Mouse (Mus musculus) ES-Bruce4 (cell line): ENCODE results near the gene Tmbim6. TPM values are rescaled to one million over a fixed set of nuclear protein-coding genes. Genes with fewer than 3 reads are reported as not detected.

Source experiments
- H3K27ac ChIP-seq: 2 replicates; pipeline ENCODE4 v1.5.1; 2012; ENCODE audit warnings: low read length, inconsistent platforms; ENCODE audit not compliant: insufficient read depth
- H3K27me3 ChIP-seq: 2 replicates; pipeline ENCODE4 v1.6.1; 2012; ENCODE audit warnings: mild to moderate bottlenecking, low read length, inconsistent platforms; ENCODE audit not compliant: control insufficient read depth, poor library complexity, insufficient read depth, severe bottlenecking
- H3K36me3 ChIP-seq: 2 replicates; pipeline ENCODE4 v1.6.1; 2012; ENCODE audit warnings: inconsistent platforms, mild to moderate bottlenecking, low read length, moderate library complexity; ENCODE audit not compliant: control insufficient read depth, poor library complexity, insufficient read depth, severe bottlenecking
- H3K4me1 ChIP-seq: one replicate; pipeline ENCODE4 v1.8.1; 2011; ENCODE audit warnings: low read length; ENCODE audit not compliant: control insufficient read depth, insufficient read depth
- H3K4me3 ChIP-seq: 2 replicates; pipeline ENCODE4 v1.5.1; 2011; ENCODE audit warnings: low read depth, mild to moderate bottlenecking, low read length
- H3K9ac ChIP-seq: 2 replicates; pipeline ENCODE4 v1.6.1; 2012; ENCODE audit warnings: low read depth, mild to moderate bottlenecking, inconsistent platforms; ENCODE audit not compliant: poor library complexity, severe bottlenecking
- H3K9me3 ChIP-seq: replicated peaks from 2 replicates; pipeline ENCODE4 v1.6.1; 2012; ENCODE audit warnings: mild to moderate bottlenecking, low read length, inconsistent platforms; ENCODE audit not compliant: control insufficient read depth, poor library complexity, insufficient read depth, severe bottlenecking
- CTCF ChIP-seq: IDR thresholded peaks from one replicate; pipeline ENCODE4 v1.8.1; 2011; ENCODE audit warnings: low read depth, low read length
- EP300 ChIP-seq: IDR thresholded peaks from 2 replicates; pipeline ENCODE4 v1.6.1; 2011; ENCODE audit warnings: low read depth, low read length; ENCODE audit not compliant: insufficient read depth
- POLR2A ChIP-seq: IDR thresholded peaks from one replicate; pipeline ENCODE4 v1.8.1; 2011; ENCODE audit warnings: low read length; ENCODE audit not compliant: insufficient read depth
- polyA plus RNA-seq: library from polyadenylated mRNA; stranded (reverse); fragments of >200 nt; gene quantifications from 2 replicates; pipeline ENCODE4 v1.2.4, GENCODE M21; 2011; ENCODE audit warnings: low read depth; ENCODE audit not compliant: missing spikeins, insufficient read depth, insufficient read length

Gene Tmbim6
- polyA plus RNA-seq, 1 experiment, result 429 TPM

GRCm38 (mm10) chr15:99352306-99352705, 40.4 kb upstream of the Tmbim6 start:
- H3K9ac ChIP-seq, result no peak overlapping the region
- H3K4me1 ChIP-seq, result no peaks in the 10 kb centered on the region
- no peaks in the 10 kb centered on the region for H3K36me3 ChIP-seq
- H3K27ac ChIP-seq, result no peak overlapping the region
- no peaks in the 10 kb centered on the region for H3K9me3 ChIP-seq
- H3K27me3 ChIP-seq, result no peaks in the 10 kb centered on the region
- TF ChIP-seq CTCF, result no peak
- no peak for TF ChIP-seq POLR2A
- TF ChIP-seq EP300, result no peak
- H3K4me3 ChIP-seq, result no peak overlapping the region

GRCm38 (mm10) chr15:99355660-99356059, 37.0 kb upstream of the Tmbim6 start:
- Histone ChIP-seq H3K9ac (no peak overlapping the region), H3K4me3 (no peak overlapping the region), H3K9me3 (no peaks in the 10 kb centered on the region), H3K36me3 (no peaks in the 10 kb centered on the region), H3K27ac (no peak overlapping the region), H3K27me3 (no peaks in the 10 kb centered on the region), H3K4me1 (no peaks in the 10 kb centered on the region)
- TF ChIP-seq POLR2A (no peak), CTCF (no peak), EP300 (no peak)

GRCm38 (mm10) chr15:99356462-99356861, 36.2 kb upstream of the Tmbim6 start:
- H3K9me3 ChIP-seq, result no peaks in the 10 kb centered on the region
- H3K27me3 ChIP-seq, result no peaks in the 10 kb centered on the region
- H3K4me1 ChIP-seq, result no peaks in the 10 kb centered on the region
- TF ChIP-seq POLR2A (no peak), EP300 (no peak), CTCF (no peak)
- H3K36me3 ChIP-seq, result no peaks in the 10 kb centered on the region
- no peak overlapping the region for H3K27ac ChIP-seq
- H3K9ac ChIP-seq, result no peak overlapping the region
- H3K4me3 ChIP-seq, result no peak overlapping the region

GRCm38 (mm10) chr15:99358952-99359351, 33.7 kb upstream of the Tmbim6 start:
- no peak overlapping the region for H3K27ac ChIP-seq
- no peak overlapping the region for H3K4me3 ChIP-seq

GRCm38 (mm10) chr15:99364022-99364530, 28.6 kb upstream of the Tmbim6 start:
- Histone ChIP-seq H3K9me3 (no peaks in the 10 kb centered on the region), H3K9ac (no peak overlapping the region), H3K27ac (no peak overlapping the region), H3K27me3 (no peaks in the 10 kb centered on the region), H3K36me3 (no peaks in the 10 kb centered on the region), H3K4me3 (no peak overlapping the region), H3K4me1 (peaks cover 2% of the 10 kb centered on the region)
- TF ChIP-seq CTCF, result no peak
- no peak for TF ChIP-seq POLR2A
- TF ChIP-seq EP300, result no peak

More at GRCm38 (mm10) chr15:99358952-99359351, 33.7 kb upstream of the Tmbim6 start:
- Histone ChIP-seq H3K9ac (no peak overlapping the region), H3K4me1 (no peaks in the 10 kb centered on the region), H3K9me3 (no peaks in the 10 kb centered on the region), H3K27me3 (no peaks in the 10 kb centered on the region), H3K36me3 (no peaks in the 10 kb centered on the region)
- TF ChIP-seq CTCF, result no peak
- TF ChIP-seq EP300, result no peak
- no peak for TF ChIP-seq POLR2A

- Histone ChIP-seq H3K9ac (no peak overlapping the region), H3K4me3 (no peak overlapping the region), H3K27ac (no peak overlapping the region), H3K4me1 (peaks cover 2% of the 10 kb centered on the region), H3K27me3 (no peaks in the 10 kb centered on the region), H3K36me3 (no peaks in the 10 kb centered on the region), H3K9me3 (no peaks in the 10 kb centered on the region)
- TF ChIP-seq CTCF (no peak), POLR2A (no peak), EP300 (no peak)
These were observed 27.8 kb upstream of the Tmbim6 start for GRCm38 (mm10) chr15:99364921-99365320.
